Mouse (Mus musculus): ENCODE data around the gene Grid2.

Gene Grid2

GRCm38 (mm10) chr6:64728499-64729198 is 1473.0 kb downstream of the Grid2 start, which contains the start of gene Atoh1:
TSS of gene Atoh1 (plus strand) at chr6:64729125.
- intact Hi-C loops (cut with DNase I) = no loop called here

- intact Hi-C loops (cut with DNase I) = no loop called here
Measured at GRCm38 (mm10) chr6:64729231-64730011, 1473.7 kb downstream of the Grid2 start.

GRCm38 (mm10) chr6:64730030-64730429 is 1474.4 kb downstream of the Grid2 start:
- intact Hi-C loops (cut with DNase I) = no loop called here

GRCm38 (mm10) chr6:64730506-64731020 is 1474.9 kb downstream of the Grid2 start:
- intact Hi-C loops (cut with DNase I) = no loop called here

- intact Hi-C loops (cut with DNase I) = no loop called here
Measured at GRCm38 (mm10) chr6:64731126-64731525, 1475.5 kb downstream of the Grid2 start.

GRCm38 (mm10) chr6:64731621-64732320 is 1476.1 kb downstream of the Grid2 start:
- intact Hi-C loops (cut with DNase I) = no loop called here

- intact Hi-C loops (cut with DNase I) = no loop called here
Measured at GRCm38 (mm10) chr6:64733311-64733710, 1477.6 kb downstream of the Grid2 start.

- intact Hi-C loops (cut with DNase I) = no loop called here
Measured at GRCm38 (mm10) chr6:64734441-64735320, 1479.0 kb downstream of the Grid2 start.

GRCm38 (mm10) chr6:64736317-64736716 is 1480.6 kb downstream of the Grid2 start:
- intact Hi-C loops (cut with DNase I) = no loop called here

GRCm38 (mm10) chr6:64742915-64743489 is 1487.3 kb downstream of the Grid2 start:
- intact Hi-C loops (cut with DNase I) = no loop called here
